Mouse (Mus musculus) kidney, adult 2 months (tissue): Measurements from ENCODE around the gene Slc9a3. TPM values are rescaled to one million over a fixed set of nuclear protein-coding genes. Genes with fewer than 3 reads are reported as not detected.

Source experiments
- DNase-seq: peaks from one replicate; pipeline ENCODE4 v3.0.0; 2021
- H3K27ac ChIP-seq: fragments of 200-500 bp; 2 replicates; pipeline ENCODE4 v1.5.1; 2012; ENCODE audit warnings: low read depth, low read length, control low read depth, inconsistent platforms; ENCODE audit not compliant: insufficient read depth
- H3K27me3 ChIP-seq: fragments of 200-500 bp; replicated peaks from 2 replicates; pipeline ENCODE4 v1.6.1; 2012; ENCODE audit warnings: mild to moderate bottlenecking, moderate library complexity, low read length, inconsistent platforms; ENCODE audit not compliant: control insufficient read depth, insufficient read depth
- H3K36me3 ChIP-seq: fragments of 200-500 bp; 2 replicates; pipeline ENCODE4 v1.6.1; 2012; ENCODE audit warnings: mild to moderate bottlenecking, moderate library complexity, low read length, inconsistent platforms; ENCODE audit not compliant: control insufficient read depth, insufficient read depth
- H3K4me1 ChIP-seq: fragments of 200-500 bp; 2 replicates; pipeline ENCODE4 v1.6.1; 2011; ENCODE audit warnings: low read length; ENCODE audit not compliant: control insufficient read depth, insufficient read depth
- H3K4me3 ChIP-seq: fragments of 200-500 bp; 2 replicates; pipeline ENCODE4 v1.5.1; 2011; ENCODE audit warnings: mild to moderate bottlenecking, low read depth, low read length, control low read depth; ENCODE audit not compliant: insufficient read depth
- CTCF ChIP-seq: fragments of 200-500 bp; conservative IDR thresholded peaks from 2 replicates; pipeline ENCODE4 v1.5.1; 2011; ENCODE audit warnings: low read depth, mild to moderate bottlenecking, control low read depth, low read length, moderate library complexity, mixed read lengths; ENCODE audit not compliant: insufficient read depth, insufficient read length
- POLR2A ChIP-seq: fragments of 200-500 bp; IDR thresholded peaks from one replicate; pipeline ENCODE4 v1.6.1; 2011; ENCODE audit warnings: low read depth, low read length, control low read depth
- WGBS: fragments of 180-500 bp; shearing (Covaris S2); methylation state at CpG from one replicate; pipeline ENCODE4 v1.1.7; 2018; 5-methylcytosine and 5-hydroxymethylcytosine counted together
- polyA plus RNA-seq: library from polyadenylated mRNA; depleted of rRNA; stranded (reverse); fragments of >200 nt; gene quantifications from 2 replicates; pipeline ENCODE4 v1.2.3, GENCODE M21; 2012; rRNA removed

Slc9a3 gene
- 76.3 and 90.9 TPM in 2 replicates for polyA plus RNA-seq

- peak; percentile 87 for DNase-seq
- Histone ChIP-seq H3K27me3 (no peaks in the 10 kb centered on the region), H3K36me3 (no peaks in the 10 kb centered on the region; the same call in 1 of the 2 replicates), H3K4me3 (peak within 1 kb of the TSS; percentile 82), H3K27ac (peak within 1 kb of the TSS; percentile 97), H3K4me1 (peaks cover 4% of the 10 kb centered on the region; the same call in 1 of the 2 replicates)
- TF ChIP-seq POLR2A (peak; percentile 78), CTCF (no peak)
- 2% methylated on average over 35 of the region's 35 CpGs for WGBS
Measured at GRCm38 (mm10) chr13:74121141-74121602, at the start of gene Slc9a3. TSS of gene Slc9a3 (plus strand) at chr13:74121457.

- no peak overlapping the region for H3K4me3 ChIP-seq
- 80% methylated on average over 3 of the region's 3 CpGs for WGBS
- no peaks in the 10 kb centered on the region for H3K36me3 ChIP-seq
- no peaks in the 10 kb centered on the region for H3K4me1 ChIP-seq
- H3K27ac ChIP-seq: no peak overlapping the region
- no peak for TF ChIP-seq CTCF
- TF ChIP-seq POLR2A: no peak
- no peaks in the 10 kb centered on the region for H3K27me3 ChIP-seq
- DNase-seq: no peak
Measured at GRCm38 (mm10) chr13:74071714-74072113, 49.5 kb upstream of the Slc9a3 start.

DNA sequence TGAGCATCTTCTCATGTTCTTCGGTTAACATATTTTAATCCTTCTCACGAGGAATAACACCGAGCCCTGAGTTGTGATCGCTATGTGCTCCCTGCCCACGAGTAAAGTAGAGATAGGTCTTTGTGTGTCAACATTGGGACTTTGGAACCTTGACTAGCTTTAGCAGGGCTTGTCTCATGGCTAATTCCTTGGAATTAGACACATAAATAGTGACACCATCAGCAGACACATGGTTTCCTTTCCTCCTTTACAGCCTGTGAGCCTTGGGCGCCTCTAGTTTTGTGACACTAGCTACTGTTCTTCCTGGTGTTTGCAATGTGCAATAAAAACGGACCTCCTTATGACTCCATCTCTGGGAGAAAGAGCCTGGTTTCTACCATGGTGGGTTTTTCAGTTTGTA lies 47.9 kb upstream of the Slc9a3 start:
- Histone ChIP-seq H3K4me3 (no peak overlapping the region), H3K4me1 (no peaks in the 10 kb centered on the region), H3K27ac (no peak overlapping the region), H3K27me3 (no peaks in the 10 kb centered on the region), H3K36me3 (no peaks in the 10 kb centered on the region)
- 82% methylated on average over 7 of the region's 7 CpGs for WGBS
- no peak for DNase-seq
- no peak for TF ChIP-seq CTCF
- TF ChIP-seq POLR2A: no peak

GRCm38 (mm10) chr13:74090265-74090664 lies 31.0 kb upstream of the Slc9a3 start:
- Histone ChIP-seq H3K27ac (no peak overlapping the region; the same call in 1 of the 2 replicates), H3K36me3 (no peaks in the 10 kb centered on the region), H3K4me1 (no peaks in the 10 kb centered on the region), H3K27me3 (no peaks in the 10 kb centered on the region), H3K4me3 (no peak overlapping the region)
- DNase-seq: no peak
- 60% methylated on average over 3 of the region's 3 CpGs for WGBS
- no peak for TF ChIP-seq CTCF
- TF ChIP-seq POLR2A: no peak

DNA sequence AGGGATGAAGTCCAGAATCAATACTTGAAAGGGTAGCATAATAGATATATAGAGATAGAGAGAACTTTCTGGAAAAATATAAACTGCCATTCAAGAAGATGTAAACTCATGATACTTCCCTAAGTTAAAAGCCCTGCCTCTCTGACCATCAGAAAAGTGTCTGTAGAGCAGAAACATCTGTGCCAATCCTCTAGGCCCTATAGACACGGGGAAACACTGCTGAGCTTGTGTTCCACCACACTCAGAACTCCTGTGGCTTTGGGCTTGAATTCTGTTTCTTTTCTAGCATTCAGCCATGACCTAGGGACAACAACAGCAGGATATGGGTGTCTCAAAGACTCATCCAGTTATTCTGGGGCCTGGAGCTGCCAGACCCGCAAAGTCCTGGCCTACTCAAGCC lies 25.3 kb upstream of the Slc9a3 start:
- 65% methylated on average over 2 of the region's 2 CpGs for WGBS

GRCm38 (mm10) chr13:74096715-74097363 lies 24.4 kb upstream of the Slc9a3 start:
- Histone ChIP-seq H3K4me1 (no peaks in the 10 kb centered on the region; the same call in 1 of the 2 replicates), H3K27me3 (no peaks in the 10 kb centered on the region), H3K36me3 (no peaks in the 10 kb centered on the region), H3K4me3 (no peak overlapping the region), H3K27ac (no peak overlapping the region)
- TF ChIP-seq CTCF (peak; percentile 84), POLR2A (no peak)
- DNase-seq: peak; percentile 74
- WGBS: 46% methylated on average over 2 of the region's 2 CpGs

More for the DNA sequence above, 25.3 kb upstream of the Slc9a3 start:
- DNase-seq: no peak
- H3K27ac ChIP-seq: no peak overlapping the region
- no peak overlapping the region for H3K4me3 ChIP-seq
- TF ChIP-seq CTCF: no peak
- no peak for TF ChIP-seq POLR2A
- no peaks in the 10 kb centered on the region for H3K36me3 ChIP-seq
- H3K27me3 ChIP-seq: no peaks in the 10 kb centered on the region
- no peaks in the 10 kb centered on the region for H3K4me1 ChIP-seq

- WGBS: 79% methylated on average over 6 of the region's 6 CpGs
- Histone ChIP-seq H3K27me3 (no peaks in the 10 kb centered on the region), H3K4me1 (peaks cover 4% of the 10 kb centered on the region; the same call in 1 of the 2 replicates), H3K4me3 (no peak overlapping the region), H3K36me3 (no peaks in the 10 kb centered on the region), H3K27ac (no peak overlapping the region)
- TF ChIP-seq POLR2A: no peak
- no peak for TF ChIP-seq CTCF
- DNase-seq: no peak
Measured at GRCm38 (mm10) chr13:74098913-74099312, 22.3 kb upstream of the Slc9a3 start.
